Mouse (Mus musculus): Measurements from ENCODE around the gene Acin1.
"Not testable (repeated sequence)": the region's sequence is repeated elsewhere in the genome, so short reads cannot be mapped to it uniquely, and the experiment has no call there.

The Acin1 gene

DNA sequence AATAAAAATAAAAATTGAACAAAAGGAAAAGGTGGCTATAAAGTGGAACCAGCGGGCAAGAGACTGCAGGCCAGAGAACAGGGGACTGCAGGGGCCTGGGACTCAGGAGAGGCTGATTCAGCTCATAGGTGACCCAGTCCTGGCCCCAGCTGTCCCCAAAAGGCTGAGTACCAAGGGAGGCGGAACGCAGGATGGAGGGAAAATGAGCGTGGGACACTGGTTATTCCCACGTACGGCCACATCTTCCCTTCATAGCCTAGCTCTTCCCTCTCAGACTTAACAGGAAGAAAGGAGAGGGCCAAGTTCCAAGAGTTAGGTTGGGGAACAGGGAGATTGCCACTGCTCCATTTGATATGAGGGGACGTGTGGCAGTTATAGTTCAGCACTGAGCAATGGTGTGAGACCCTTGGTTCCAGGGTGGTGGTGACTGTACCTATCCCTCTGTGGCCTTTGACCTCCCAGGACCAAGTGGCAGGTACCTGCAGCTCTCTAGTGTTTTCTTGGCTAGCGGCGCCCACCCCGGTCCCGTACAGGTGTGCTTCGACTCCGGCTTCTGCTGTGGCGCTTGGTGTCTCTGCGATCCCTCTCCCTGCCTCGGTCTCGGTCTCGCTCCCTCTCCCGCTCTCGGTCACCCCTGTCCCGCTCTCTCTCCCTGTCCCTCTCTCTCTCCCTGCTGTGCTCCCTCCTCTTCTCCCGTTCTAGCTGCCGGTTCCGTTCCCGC is 44.3 kb downstream of the Acin1 start:
- DNase-seq (ENCODE audit: low read depth) = no peak

DNA sequence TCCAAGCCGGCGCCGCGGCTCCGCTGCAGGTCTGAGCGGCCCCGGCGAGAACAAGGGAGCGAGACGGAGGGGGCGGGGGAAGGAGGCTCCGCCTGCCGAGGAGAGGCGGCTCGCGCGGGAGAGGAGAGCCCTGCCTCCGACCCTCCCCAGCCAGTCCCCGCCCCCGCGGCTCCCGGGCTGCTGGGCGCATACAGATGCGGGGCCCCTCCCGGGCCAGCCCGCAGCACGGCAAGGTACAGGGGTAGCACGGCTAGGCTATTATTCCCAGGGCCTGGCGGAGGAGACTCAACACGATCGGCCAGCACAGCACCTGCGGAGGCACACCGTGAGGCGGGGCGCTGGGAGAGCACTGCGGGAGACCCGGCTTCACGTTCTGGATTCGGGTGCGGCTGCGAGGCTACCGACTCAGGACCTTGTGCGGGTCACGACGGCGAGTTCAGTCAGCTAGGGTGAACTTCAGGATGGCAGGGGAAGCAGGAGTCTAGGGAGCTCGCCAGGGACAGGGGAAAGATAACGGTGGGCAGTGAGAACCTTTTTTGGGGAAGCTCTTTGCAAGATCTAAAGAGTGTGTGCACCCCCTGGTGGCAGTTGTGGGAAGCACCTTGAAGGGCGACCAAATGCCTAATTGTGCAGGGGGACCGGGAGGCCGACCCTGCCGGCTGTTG is 45.3 kb downstream of the Acin1 start, which contains the start of gene Cdh24:
TSS of gene Cdh24 (minus strand) at position 60 of the 665 bp plus-strand sequence.
- peak; percentile 92 for DNase-seq (ENCODE audit: low read depth)

DNA sequence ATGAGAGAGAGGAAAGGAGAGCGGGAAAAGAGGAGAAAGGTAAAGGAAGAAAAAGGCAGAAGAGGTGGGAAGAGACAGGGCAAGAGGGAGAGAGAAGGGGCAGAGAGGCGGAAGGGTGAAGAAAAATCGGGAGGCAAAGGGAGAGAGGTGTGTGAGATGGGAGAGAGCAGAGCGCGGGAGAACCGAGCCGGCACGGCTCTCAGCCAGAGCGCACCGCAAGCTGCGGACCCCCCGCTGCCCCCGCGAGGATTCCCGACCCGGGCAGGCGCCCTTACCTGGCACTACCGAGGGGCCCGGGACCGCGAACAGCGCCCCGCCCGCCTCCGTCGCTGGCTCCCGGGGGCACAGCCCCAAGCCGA is 45.8 kb downstream of the Acin1 start, which contains the start of gene Gm17606:
TSS of gene Gm17606 (plus strand) at position 7 of the 359 bp plus-strand sequence.
- no peak for DNase-seq (ENCODE audit: low read depth)

DNA sequence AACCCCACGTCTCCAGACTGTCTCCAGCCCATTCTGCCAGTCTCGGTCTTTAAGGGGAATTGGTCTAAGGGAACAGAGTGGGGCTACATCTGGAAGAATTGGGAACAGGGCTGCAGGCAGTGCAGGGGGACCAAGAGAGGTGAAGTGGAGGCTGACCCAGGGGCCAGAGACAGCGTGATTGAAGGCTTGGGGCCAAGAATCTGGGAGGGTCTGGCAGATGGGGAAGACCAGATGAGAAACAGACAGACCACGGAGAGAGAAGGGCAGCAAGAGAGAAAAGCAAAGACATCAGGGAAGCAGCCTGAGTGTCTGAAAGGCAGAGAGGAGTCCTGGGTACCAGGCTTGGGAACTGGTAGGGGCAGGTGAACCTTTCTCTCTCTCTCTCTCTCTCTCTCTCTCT is 46.6 kb downstream of the Acin1 start:
- DNase-seq (ENCODE audit: low read depth) = peak; percentile 23

DNA sequence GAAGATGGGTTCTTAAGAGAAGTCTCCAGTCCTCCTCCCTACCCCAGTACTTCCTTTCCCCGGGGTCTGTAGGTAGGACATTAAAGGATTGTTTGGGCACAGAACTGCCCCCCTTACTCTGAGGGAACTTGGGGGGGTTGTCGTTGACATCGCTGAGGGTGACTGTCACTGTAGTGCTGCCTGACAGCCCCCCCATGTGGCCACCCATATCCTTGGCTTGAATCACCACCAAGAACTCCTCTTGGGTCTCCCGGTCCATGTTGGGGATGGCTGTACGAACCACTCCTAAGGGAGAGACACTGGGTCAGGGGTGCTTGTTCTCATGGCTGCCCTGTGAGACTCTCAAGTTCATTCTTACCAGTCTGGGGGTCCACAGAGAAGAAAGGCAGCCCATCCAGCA is 48.5 kb downstream of the Acin1 start:
- DNase-seq (ENCODE audit: low read depth) = no peak

DNA sequence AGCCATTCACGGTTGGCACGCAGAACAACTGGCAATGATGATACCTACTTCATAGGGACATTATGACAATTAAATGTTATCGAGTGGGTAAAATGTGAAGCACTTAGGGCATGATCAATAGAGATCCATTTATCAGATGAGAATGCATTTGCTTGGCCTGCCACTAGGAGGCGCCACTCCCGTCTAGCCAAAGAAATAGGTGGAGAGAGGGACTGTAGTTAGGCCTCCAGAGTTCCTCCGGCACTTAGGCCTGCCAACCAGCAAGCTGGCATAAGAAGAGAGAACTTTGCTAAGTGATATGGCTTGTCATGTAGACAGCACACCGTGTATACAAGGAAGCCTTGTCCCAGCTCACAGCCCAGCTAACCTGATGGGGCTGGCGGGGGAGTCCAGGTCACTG is 49.8 kb downstream of the Acin1 start:
- peak; percentile 82 for DNase-seq (ENCODE audit: low read depth)

DNA sequence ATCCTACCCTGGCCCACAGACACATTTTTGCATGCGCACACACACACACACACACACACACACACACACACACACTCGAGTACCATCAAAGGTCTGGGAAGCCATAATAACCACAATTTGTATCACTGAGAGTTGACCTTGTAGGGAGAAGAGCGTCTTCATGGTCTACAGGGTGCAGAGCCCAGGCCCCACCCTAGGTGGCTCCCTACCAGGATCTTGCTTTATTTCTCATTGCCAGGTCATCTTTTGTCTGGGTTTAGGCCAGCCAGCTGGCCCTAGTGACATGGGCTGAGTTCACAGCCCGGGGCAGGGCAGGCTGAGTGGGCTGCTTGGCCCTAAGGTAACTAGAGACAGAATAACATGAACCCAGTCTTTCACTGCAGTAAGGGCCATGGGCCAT is 52.5 kb downstream of the Acin1 start:
- DNase-seq (ENCODE audit: low read depth) = no peak

DNA sequence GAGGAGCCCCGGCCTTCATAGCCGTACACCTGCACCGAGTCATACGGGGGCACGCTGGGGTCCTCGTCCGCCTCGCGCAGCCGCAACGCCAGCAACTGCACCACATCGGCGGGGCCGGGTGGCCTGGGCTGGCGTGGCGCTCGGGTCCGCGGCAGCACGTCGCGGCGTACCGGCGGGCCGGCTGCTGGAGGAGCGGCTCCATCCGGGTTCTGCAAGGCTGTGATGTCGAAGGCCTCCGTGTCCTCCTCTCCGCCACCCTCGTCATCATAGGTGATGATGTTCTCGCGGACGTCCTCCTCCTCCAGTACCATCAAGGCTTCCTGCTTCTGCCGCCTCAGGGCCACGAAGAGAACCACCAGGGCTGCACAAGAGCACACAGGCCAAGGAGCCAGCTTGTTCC is 54.5 kb downstream of the Acin1 start:
- DNase-seq (ENCODE audit: low read depth) = no peak

DNA sequence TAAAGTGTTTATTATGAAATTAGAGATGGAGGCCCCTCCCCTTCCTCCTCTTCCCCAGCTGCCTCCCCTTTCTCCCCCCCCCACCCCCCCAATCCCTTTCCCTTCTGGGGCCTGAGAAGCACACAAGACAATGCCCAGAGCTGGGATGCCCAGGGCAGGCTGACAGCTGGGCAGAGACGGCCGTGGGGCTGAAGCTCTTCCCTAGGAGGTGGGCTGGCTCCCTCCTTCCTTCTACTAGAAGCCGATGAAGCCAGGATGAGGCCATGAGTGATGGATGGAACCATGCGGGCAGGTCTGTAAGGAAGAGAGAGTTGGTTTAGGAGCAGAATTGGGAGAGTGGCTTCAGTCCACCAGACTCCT is 55.5 kb downstream of the Acin1 start:
- no peak for DNase-seq (ENCODE audit: low read depth)

DNA sequence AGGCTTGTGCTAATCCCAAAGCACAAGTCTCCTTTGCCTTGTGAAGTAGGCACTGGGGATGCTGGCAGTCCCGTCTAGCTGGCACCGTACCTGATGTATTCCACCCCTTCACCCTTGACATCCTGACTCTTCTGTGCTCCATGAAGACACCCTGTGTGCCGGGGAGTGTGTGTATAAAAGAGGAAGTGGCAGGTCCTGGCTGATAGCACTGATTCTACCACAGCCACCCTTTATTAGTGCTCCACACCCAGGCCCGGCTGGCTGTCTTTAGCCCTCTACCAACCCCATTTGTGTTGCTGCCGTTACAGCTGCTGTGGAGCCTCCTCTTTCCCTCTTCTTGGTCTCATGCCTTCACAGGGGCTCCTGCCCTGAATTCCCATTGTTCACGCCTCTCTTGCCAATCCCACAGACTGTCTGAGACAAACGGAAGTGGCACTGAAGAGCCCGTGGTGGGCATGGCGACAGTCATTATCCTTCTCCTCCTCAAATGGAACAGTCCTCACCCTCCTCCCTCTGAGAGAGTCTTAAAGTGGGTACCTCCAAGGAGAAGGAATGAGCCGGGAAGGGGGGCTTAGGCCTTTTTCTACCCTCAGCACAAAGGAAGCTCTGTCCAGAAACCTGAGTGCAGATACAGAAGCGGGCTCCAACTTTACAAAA is 56.0 kb downstream of the Acin1 start:
- DNase-seq (ENCODE audit: low read depth) = no peak

DNA sequence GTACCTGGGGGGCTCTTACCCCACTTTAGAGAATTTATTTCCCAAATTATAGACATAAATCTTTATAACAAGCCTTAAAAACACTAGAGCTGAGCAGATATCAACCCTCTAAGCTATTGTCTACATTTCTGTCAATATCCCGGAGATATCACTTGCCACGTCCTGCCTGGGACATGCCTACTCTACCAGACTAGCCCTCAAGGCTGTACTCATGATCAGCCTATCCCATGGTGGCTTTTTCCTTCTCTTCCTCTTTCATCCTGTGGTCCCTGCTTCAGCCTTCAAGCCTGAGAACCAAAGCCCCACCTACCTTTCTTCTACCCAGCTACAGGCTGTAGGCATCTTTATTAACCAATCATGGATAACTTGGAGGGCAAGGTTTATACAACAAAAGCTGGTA is 56.9 kb downstream of the Acin1 start:
- DNase-seq (ENCODE audit: low read depth) = no peak

DNA sequence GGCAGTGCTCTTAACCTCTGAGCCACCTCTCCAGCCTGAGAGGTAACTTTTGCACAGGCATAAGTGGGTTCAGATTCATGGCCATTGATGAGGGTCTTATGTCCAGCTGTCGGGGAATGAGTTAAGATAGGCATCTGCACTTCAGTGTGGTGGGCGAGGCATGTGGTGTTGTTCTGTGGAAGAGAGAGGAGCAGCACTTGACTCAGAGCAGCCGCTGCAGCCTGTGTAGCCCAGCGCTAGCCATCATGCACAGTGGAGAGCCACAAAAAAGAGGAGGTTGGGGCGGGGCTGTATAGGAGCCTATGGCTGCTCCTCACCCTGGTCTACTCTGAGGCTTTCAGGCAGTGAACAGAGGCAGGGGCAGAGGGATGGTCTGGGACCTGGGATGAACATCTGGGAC is 58.6 kb downstream of the Acin1 start:
- DNase-seq (ENCODE audit: low read depth) = no peak

DNA sequence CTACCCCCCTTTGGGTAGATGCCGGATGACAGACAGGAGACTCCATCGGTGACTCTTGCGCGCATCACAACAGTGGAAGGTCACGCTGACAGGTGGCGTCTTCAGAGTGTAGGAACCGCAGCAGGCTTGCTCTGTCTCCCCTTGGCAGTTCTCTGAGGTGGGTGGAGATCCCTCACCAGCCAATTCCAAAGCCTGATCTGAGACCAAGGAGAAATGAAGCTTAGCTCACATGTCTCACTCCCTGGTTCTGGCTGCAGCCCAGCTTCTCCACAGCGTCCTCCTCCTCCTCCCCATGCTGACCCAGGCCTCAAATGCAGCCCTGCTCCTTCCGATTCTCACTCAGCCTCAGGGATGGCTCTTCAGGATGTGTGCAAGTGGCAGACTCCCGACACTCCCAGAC is 61.8 kb downstream of the Acin1 start:
- no peak for DNase-seq (ENCODE audit: low read depth)

DNA sequence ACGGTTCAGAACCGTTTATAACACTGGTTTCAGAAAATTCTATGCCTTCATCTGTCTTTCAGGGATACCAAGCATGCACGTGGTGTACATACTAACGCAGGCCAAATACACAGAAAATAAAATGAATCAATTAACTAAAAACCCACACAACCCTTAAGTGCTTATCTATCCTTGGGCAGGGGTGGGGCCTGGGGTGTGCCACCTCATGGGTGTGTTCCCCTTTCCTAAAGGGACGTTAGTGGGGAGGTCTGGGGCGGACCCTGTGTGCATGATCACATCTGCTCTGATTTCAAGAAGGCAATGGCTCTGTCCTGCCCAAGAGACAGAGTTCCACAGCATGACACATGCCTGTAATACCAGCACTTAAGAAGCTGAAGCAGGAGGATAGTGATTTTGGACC is 63.4 kb downstream of the Acin1 start:
- DNase-seq (ENCODE audit: low read depth) = no peak

DNA sequence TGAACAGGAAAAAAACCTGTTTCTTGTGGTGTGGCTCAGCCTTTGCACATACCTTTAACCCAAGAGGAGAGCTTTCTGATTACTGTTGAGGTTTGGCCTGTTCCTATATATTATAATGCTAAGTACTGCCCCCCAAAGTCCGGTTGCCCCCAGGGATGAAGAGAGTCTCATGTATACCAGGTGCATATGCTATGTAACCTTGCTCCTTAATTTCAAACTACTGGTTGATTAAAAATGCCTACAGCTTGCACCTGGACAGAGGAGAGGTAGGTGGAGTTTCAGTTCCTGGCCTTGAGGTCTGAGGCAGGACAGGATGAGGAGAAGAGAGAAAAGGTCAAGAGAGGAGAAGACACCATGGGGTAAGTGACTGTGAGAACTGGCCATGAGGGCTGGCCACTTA is 65.6 kb downstream of the Acin1 start, which contains the start of gene Psmb11:
TSS of gene Psmb11 (plus strand) at position 301 of the 400 bp plus-strand sequence.
- DNase-seq (ENCODE audit: low read depth) = no peak

DNA sequence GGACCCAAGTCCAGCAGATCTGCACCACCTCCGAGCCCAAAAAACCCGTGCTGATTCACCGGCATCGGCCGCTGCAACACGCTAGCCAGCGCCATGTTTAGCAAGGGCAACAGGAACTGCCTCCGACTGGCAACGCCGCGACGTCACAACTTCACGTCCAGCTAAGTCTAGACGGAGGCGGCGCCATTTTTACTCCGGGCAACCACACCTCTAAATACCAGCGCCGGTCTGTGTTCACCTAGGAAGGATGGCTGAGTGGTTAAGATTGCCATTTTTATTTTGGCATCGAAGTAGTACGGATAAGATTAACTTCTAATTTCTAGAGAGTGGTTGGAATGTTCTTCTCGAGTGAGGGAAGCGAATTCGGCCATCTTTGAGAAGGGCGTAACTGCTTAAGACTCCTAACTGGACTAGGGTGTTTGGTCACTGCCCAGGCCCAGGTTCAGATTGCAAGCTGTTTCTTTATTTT is 68.8 kb downstream of the Acin1 start, which contains the start of gene Psmb5:
TSS of gene Psmb5 (minus strand) at position 126 of the 469 bp plus-strand sequence.
- DNase-seq (ENCODE audit: low read depth) = peak; percentile 93

DNA sequence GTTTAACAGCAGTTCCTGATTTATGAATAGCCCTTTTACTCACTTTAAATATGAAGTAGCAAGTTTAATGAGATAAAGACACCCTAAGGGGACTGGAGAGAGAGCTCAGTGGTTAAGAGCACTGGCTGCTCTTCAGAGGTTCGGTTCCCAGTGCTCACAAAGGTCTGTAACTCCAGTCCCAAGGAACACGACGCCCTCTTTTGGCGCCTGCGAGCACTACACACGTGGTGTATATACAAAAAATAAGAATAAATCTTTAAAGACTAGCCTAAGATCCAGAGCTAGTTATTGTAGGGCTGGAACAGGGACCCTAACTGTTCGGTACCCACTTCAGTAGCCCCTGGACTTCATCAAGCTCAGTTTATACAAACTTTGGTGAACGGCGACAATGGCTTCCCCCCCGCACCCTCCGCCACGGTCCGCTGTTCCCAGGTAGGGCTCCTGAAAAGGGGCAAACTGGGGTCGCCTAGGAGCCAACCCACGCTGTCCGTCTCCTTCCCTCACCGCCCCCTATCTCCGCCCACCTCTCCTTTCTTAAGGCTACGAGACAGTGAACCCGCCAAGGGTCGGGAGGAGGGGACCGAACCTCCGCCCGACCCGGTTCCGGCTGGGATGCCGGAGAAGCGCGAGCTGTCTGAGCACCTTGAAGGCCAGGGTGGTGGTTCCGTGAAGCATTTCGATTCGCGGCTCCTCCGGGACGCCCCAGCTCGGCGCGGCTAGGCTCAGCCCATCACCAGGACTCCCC is 69.4 kb downstream of the Acin1 start:
- DNase-seq (ENCODE audit: low read depth) = peak; percentile 68

DNA sequence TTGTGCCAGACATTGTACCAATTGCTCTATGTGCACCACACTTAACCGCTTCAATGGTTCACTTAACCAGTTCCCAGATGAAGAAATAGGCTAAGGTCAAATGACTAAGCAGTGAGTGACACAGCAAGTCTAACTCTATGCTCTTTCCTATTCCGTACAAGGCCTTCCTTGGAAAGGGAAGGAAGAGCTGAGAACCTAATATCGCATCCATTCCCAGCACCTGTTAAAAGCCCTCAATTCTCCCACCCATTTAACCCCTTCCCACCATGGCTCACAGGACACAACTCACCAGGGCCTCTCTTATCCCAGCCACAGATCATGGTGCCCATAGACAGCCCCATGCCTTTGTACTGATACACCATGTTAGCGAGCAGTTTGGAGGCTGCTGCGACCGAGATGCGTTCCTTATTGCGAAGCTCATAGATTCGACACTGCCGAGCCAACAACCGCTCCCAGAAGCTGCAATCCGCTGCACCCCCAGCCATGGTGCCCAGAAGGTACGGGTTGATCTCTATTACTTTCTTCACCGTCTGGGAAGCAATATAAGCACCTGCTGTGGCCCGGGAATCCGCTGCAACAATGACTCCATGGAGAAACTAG is 70.4 kb downstream of the Acin1 start:
- DNase-seq (ENCODE audit: low read depth) = no peak

DNA sequence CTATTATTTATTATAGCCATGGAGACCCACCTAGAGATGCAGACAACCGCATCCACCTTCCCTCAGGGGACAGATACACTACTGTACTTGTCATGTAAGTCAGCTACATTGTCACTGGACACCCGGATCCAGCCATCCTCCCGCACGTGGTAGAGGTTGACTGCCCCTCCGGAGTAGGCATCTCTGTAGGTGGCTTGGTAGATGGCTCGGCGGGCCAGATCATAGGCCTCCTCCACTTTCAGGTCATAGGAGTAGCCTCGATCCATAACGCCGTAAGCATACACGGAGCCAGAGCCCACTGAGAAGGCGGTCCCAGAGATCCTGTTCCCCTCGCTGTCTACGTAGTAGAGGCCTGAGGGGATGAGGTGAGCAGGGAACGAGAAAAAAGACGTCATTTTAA is 72.6 kb downstream of the Acin1 start:
- DNase-seq (ENCODE audit: low read depth) = not testable (repeated sequence)

DNA sequence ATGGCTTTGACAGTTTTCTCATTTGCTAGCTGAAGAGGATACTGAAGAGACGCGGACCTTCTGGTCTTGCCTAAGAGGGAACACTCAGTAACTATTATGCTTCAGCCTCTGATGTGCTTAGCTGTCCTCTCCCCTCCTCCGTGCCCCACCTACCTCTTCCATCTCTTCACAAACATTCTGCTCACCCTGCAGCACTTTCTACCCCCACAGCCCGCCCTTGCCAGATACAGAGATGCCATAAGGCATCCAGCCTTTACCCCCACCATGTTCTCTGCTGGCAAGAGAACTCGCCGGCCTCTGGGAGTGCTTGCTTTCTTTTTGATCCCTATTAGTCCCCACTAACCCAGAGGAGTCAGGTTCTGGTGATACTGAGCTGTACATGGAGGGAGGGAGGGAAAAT is 76.1 kb downstream of the Acin1 start:
- DNase-seq (ENCODE audit: low read depth) = no peak

DNA sequence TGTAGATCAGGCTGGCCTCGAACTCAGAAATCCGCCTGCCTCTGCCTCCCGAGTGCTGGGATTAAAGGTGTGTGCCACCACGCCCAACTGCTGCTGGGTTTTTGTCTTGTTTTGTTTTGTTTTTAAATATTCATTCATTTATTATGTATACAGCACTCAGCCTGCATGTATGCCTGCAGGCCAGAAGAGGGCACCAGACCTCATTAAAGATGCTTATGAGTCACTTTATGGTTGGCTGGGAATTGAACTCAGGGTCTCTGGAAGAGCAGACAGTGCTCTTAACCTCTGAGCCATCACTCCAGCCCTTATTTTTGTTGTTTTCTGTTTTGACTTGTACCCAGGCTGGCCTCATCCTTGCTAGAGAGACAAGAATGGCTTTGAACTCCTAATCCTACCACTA is 76.8 kb downstream of the Acin1 start:
- DNase-seq (ENCODE audit: low read depth) = peak; percentile 65

DNA sequence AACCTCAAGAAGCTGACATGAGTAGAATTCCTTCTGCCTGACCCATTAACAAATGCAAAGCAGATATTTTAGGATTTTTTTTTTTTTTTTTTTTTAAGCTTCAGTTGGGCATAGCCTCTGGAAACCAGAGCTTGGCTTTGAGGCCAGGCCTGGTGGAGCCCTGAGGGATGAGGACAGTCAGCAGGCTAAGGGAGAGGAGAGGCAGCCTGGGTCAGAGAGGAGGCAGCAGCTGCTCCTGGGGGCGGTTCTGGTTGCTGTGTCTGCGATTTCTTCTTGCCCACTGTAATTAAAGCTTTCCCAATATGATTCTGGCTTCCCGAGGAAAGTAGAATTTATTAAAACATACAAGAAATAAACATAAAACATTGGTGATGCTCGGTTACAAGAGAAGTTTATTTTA is 77.5 kb downstream of the Acin1 start:
- no peak for DNase-seq (ENCODE audit: low read depth)
